Mouse (Mus musculus) embryo, embryonic 10 days (tissue): ENCODE measurements around the gene Gcnt2.

Experiments used
- DNase-seq: peaks from one replicate; pipeline ENCODE4 v3.0.0-alpha.2; 2015; ENCODE audit warnings: low spot score

Gcnt2 gene

DNA sequence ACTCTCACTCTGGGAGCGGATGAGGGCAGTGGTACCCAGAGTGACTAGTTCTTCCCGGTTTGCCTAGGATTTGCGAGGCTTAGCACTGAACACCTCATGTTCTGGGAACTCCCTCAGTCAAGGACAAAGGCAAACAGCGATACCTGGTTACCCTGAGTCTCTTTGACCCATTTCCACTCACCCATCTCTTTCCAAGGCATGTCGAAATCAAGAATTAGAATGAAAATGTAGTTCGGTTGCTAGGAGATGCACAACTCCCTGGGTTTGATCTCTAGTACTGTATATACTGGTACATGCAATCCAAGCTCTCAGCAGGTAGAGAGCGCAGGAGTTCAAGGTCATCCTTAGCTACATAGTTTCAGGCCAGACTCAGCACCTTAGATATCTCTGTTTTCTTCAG is 47.0 kb downstream of the Gcnt2 start:
- no peak for DNase-seq

DNA sequence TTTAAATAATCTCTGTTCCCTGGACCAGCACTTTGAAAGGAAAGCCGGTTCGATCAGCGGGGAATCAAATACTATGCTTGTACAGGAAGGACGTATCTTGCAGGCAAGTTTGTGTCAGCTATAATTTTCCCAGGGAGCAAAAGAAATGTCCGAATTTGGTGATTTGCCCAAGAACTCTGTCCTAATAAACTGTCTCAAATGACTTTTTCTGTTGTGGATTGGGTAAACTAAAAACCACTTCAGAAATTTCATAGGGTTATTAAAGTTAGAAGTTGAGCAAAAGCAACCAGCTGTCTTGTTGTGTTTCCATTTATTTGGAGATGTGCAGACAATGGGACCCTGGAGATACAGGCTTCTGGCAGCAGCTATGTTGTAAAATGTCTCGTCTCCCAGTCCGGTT is 47.7 kb downstream of the Gcnt2 start:
- no peak for DNase-seq

DNA sequence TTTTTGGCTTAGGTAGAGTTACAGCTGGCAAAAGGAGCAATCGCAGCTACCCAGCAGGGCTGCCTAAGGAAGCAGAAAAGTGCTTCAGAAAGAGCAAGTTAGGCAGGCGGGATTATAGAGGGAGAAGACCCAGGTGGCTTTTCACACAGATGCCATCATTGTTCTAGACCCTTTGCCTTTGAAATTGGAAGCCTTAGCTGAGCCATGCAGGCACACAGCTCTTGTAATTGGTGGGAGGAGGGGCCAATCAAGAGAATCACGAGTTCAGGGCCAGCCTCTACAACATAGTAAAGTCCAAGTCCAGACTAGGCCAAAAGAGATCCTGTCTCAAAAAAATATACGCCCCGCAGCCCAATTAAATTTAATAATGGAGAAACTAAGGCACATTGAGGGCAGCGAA is 48.5 kb downstream of the Gcnt2 start:
- DNase-seq: no peak

DNA sequence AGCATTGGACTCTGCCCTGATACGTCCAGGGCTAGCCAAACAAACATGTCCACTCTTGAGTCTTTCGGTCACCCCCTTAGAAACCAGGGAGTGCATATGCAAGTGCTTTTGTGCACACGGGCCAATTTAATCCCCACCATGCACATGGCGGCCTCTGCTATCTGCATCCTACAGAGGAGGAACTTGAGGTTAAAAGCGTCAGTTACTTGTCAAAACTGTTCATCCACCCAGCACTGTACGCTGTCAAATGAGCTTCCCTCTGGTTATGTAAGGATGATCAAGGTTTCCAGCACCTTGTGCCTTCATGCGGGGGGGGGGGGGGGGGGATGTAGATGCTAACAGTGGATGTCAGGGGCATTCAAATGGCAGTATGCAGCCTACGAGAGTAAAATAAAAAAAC is 49.5 kb downstream of the Gcnt2 start:
- DNase-seq: no peak

DNA sequence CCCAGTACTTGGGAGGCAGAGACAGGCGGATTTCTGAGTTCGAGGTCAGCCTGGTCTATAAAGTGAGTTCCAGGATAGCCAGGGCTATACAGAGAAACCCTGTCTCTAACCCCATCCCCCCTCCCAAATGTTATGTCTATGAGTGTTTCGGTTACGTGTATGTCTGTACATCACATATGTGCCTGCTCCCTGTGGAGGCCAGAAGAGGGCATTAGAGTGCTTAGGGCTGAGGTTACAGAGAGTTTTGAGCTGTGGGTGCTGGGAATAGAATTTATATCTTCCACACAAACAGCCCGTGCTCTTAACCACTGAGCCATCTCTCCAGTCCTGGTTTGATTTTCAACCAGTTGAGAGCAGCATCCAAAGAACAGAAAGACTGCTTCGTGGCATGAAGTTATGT is 50.5 kb downstream of the Gcnt2 start:
- DNase-seq: no peak

DNA sequence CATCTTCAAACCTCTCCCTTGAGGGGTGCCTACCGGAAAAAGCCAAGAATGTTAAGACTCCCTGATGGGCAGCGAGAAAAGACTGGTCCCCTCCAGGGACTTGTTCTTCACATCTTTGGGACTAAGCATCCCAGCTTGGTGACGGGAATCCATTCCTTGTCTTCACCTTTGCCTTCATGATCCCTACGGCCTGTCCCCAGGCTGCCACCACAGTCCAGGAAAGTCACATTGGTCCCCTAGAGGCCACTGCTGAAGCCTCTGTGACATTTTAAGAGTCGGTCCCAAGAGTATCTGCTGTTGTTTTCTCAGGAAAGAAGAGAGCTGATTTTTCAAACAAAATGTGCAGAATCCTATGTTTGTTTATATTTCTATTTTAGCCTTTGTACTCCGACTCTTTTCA is 52.4 kb downstream of the Gcnt2 start:
- DNase-seq: no peak

DNA sequence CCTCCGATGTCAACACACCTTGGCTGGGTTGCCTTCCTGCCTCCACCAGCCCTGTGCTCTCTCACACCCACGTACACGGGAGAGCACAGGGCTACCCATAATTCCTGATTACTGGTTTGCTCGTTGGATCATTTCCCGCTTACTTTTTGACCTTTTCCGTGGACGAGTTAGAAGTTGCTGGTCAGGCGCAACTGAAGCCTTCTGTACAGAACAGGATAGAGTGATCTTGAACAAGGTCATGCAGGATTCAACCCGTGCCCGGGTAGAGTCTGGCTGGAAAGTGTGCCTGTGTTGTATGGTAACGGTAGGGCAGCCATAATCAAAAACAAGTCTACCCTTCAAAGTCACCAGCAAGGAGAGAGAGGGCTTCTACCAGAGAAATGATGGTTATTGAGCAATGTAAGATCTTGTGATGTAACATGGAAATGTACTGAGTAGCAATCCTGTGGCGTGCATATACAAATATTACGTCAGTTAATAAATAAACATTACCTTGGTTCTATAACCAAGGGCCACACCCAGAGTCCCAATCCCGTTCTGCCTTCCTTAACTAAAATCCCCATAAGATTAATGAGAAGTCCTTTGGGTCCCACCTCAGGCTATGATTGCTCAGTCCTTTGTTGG is 54.0 kb downstream of the Gcnt2 start:
- no peak for DNase-seq

DNA sequence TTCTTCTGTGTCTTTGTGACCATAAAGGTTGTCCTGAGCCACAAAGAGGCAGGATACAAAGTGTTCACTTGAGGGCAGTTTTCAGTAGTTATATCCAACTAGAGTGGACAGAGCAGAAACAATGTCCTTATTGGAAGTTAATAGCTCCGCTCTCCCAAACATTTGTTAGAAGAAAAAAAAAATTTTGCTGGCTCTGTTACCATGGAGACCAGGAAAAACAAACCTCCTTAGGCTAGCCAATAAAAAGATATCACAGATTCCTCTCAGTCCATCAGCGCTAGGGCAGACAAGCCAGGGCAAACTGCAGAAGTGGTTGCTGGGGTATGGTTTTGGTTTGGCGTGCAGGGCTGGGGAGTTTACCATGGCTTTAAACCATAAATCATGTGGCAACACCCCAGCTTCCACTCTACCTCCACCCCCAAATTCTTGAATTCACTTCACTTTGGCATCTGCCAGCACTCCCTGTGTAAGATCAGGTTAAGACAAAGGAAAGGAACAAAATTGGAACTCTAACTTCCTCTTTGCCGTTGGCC is 54.6 kb downstream of the Gcnt2 start:
- DNase-seq: no peak

DNA sequence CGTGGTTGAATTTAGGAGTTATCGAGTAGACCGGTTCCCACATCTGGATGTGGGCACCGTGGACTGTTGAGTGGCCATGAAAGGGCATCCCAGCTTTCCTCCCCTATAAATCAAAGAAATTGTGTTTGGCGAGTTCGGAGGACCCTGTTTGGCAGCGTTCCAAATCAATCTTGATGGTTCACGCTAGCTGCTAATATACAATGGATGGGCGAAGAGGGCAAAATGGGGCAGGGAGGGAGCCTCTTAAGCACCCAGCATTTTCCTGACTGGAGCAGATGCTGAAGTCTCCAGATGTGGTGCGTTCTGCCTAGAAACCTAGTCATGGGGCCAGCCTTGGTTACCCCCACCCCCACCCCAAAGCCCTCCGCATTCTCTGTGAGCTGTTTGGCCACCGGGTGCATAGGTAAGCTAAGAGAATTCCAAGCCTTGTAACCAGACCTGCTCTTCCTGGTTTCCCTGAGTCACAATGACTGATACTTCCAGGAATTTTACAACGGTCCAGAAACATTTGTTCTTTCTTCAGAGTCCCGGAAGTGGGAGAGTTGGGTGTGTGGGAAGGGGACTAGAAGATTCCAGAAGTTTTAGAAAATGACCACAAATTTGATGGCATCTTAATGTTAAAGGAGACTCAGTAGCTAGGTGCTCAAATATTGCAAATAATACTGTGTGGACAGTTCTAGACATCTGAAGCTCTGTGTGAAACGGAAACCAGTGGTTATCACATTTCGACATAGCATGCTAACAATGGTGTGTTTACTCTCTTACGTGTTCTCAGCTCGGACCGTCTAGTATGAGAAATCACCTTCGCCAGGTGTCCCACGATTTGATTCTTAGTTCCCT is 57.0 kb downstream of the Gcnt2 start:
- peak; percentile 49 for DNase-seq

DNA sequence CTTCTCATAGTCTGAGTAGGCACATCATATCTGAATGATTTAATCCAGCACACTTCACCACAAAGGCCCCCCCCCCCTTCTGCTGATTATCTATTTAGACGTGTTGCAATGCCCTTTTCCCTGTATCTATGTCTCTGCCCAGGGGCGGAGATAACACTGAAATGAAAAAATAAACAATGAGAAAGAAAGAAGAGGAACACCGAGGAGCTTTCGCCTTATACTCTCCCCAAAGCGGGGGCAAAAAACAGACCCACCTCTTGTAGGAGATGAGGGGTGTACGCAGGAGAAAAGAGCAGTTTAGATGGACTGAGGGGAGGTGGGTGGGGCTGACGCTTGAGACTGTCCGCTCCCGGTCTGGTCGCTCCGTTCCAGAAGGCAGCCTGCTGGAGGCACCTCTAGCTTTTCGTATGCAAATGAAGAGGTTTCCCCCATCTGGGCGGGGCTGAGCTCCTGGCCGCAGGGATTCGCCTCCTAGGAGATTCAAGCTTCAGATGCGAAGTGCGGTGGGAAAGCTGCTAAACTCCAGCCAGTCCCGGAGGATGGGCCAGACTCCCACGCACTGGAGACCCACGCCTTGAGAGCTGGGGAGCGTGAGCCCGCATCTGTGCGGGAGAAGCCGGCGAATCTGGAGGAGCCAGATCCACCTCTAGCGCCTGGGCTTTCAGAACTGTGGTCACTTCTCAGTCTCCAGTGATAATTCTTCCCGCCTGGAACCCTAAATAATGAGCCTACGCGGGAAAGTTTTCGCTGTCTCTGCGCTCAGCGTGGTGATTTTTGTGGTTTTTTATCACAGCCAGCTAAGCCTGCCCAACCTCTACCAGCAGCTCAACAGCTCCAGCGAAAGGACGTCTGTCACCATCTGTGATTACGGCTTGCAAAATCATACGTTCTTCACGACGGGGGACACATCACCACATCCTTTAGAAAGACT is 57.9 kb downstream of the Gcnt2 start:
- peak; percentile 91 for DNase-seq

DNA sequence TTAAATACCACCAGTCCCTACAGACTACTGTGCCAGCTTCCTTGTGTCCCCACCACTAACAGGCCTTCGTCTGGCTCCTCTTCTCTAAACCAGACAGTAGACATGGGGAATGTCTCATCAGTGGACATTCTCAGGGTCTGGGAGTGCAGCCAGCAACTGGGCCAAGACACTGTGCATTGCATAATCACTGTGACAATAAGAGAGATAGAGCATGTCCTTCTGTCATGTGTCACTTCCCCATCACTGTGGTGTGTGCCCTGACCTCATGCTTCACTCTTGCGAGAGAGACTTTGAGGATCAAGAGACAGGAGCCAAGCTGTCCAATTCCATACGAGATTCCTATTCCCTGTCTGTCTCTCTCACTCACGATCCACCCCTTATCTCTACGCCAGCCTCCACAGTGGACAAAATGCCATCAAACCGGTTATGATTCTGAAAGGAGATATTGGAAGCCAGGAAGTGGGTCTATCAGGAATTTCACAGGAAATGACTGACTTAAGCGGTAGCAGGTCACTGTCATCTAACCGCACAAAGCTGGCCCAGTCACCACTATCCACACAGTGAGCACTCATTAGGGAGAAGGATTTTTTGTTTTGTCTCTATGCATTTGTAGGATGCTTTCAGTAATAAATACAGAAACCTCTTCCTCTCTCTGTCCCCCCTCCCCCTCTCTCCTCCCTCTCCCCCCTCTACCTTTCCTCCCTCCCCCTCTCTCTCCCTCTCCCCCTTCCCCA is 61.9 kb downstream of the Gcnt2 start:
- DNase-seq: no peak

DNA sequence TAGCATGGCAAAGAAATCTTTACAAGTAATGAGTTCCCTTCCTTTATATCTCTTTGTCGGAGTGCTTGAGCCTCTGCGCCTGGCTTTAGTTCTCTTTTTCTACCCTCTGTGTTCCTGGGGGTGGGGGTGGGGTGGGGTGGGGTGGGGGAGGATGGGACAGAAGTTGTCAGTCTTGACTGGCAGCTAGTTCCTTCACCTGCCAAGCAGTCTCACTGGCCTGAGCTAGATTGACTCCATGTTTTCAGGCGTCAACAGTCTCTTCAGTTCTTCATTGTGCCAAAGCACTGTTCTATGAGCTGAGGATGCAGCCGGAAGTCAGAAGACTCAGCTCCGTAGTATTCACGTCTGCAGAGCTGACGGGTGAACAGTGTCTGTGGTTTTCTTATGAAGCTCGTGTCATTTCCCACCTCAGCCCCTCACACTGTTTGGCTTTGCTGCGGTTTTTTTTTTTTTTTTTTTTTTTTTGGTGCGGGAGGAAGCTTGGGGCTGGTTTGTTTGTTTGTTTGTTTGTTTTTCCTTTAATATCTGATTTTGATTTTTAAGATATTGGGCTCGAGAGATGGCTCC is 62.8 kb downstream of the Gcnt2 start:
- DNase-seq: no peak

DNA sequence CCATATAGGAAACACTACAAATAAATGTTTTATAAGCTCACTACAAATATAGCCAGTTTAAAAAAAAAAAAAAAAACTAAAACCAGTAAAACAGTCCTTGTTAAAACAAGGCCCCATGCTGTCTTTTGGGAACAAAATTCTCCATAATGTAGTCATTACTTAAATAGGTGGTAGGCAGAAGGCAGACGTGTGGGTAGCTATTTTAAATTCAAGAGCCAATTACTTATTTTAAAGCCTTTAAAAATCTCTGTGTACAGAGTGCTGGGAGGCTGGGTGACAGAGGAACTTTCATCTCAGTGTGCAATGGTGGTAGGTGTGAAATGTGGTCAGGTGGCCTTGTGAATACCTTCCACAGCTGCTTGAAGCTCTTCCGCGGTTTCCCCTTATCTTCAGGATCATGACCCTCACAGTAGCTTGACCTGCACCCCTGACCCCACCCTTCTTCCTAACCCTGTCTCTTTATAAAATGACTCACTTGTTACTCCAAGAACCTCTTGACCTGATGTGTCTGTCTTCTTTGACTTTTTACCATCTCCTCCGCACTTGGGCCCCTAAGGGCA is 64.3 kb downstream of the Gcnt2 start:
- no peak for DNase-seq

DNA sequence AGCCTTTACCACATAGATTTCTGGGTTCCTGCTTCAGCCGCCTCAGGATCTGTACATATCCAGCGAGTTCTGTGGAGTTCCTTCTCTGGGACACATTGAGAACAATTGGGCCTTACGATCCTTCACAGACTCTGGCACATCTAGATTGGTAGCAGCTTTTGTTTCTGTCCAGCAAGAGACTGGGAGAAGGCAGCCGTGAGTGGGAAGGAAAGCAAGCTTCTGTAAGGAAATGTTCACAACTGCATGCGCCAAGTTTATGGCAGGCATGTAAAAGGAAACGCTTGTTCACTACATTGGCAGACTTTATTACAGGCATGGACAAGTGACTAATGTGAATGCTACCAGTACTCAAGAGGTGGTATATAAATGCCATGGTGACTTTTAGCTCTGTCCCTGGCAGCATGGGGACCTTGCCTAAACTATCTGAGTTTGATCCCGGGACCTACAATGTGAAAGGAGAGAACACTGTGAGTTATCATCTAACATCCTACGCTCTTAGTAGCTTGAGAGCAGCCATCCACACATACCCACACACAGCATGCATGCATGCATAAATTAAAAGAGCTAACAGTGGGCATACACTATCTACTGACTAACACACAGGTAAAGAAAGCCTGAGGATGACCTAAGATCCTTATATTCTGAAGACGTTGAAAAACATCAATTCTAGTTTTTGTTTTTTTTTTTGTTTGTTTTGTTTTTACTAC is 68.8 kb downstream of the Gcnt2 start:
- DNase-seq: no peak

DNA sequence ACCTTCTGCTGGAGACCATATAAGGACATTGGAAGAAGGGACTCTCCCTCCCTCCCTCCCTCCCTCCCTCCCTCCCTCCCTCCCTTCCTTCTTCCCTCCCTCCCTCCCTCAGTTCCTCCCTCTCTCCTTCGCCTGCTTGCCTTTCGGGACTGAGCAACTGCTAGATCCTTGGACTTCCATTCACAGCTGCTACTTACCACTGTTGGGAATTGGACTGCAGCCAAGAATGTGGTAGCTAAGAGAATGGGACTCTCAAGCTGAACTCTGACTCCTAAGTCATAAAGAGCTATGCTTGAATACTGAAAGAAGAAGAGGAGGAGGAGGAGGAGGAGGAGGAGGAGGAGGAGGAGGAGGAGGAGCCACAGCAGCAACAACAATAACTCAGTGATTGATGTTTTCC is 72.3 kb downstream of the Gcnt2 start:
- peak; percentile 35 for DNase-seq

DNA sequence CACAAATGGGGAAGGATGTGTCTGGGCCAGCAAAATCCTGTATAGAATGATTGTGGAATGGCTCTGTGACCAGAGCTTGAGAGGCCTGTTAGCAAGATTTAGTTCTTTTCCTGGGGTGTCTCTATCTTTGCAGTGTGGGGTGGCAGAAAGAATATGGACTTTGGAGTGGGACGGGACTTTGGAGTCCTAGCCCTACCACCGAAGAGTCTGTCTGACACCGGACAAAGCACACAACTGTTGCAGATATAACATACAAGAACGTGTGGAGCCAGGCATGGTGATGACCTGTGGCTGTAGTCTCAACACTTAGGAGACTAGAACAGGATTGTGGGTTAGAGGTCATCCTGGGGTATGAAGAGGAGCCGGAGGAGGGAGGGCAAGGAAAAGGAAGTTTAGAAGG is 73.0 kb downstream of the Gcnt2 start:
- no peak for DNase-seq

DNA sequence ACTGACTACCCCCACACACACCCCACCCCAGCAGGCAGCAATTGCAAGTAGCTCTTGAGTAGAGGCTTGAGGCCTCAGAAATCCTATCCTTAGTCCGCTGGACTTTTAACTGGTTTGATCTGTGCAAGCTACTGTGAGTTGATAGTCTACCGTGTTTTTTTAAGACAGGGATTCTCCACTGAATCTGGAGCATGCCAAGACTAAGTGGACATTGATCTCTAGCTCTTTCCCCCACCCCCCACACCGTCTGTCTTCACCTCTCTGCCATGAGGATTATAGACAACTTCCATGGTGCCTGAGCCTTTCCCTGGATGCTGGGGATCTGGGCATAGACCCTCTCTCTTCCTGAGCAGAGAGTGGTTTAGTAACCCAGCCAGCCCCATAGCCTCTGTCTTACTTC is 74.8 kb downstream of the Gcnt2 start:
- no peak for DNase-seq

DNA sequence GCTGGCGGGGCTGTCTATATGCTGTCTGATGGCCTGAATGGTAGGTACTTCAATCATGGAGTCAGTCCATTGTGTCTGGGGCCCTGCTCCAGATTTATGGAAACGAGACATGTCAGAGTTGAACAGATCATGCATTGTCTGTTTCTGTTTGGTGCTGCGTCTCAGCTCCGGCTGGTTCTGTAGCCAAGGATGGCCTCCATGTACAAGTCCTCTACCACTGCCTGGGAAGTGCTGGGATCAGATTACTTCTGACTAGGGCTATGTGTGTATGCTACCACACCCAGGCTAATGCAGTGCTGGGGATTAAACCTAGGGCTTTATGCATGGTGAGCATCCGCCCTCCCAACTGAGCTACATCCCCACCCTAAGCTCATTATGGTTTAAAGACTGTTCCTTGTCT is 78.0 kb downstream of the Gcnt2 start:
- no peak for DNase-seq

DNA sequence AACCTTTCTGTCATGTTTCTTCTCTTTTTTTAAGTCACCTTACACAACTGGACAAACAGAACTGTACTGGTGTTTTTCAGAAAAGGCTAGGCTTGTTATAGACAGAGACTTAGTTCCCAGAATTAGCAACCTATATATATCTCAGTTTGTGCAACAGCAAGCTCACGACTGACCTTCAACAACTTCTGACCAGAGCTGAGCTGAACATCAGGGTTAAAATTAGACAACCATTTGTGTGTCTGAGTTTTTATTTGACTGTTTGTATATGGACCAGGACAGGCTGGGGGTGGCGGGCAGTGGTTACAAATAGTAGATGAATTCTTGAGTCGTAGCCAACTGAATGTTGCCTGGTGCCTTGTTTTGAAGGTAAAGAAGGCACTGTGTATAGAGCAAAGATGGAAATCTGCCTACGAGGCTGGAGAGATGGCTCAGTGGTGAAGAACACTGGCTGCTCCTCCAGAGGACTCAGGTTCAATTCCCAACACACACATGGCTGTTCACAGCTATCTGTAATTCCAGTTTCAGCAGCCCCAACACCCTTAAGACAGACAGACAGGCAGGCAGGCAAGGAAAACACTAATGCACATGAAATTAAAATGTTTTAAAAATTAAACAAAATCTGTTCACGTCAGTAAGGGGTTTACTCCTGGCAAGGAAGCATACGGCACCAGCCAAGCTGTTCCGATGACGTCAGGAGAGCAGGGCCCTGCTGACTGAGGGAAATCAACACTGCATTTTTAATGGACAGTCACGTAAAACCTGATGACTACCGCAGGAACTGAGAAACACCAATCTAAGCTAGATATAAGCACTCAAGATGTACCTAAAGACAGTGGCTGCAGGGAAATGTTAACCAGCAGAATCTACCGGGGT is 79.2 kb downstream of the Gcnt2 start:
- no peak for DNase-seq

DNA sequence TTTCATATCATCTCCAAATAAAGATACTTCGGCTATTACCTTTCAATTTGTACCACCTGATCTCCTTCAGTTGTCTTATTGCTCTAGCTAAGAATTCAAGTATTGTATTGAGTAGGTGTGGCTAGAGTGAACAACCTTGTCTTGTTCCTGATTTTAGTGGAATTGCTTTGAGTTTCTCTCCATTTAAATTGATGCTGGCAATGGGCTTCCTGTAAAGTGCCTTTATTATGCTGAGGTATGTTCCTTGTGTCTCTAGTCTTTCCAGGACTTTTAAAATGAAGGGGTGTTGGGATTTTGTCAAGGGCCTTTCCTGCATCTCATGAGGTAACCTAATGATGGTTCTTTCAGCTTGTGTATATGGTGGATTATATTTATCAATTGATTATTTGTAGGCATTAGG is 83.5 kb downstream of the Gcnt2 start:
- DNase-seq: no peak
